Mouse (Mus musculus) liver, postnatal 0 days (tissue): ENCODE data around the gene Rprd1b. TPM values are rescaled to one million over a fixed set of nuclear protein-coding genes. Genes with fewer than 3 reads are reported as not detected.
A peak's percentile ranks its signal among the peaks of the same experiment; 100 is the strongest.

ENCODE experiments used
- ATAC-seq: fragments of 200-750 bp; cut with Nextera tagmentation; 2 replicates; pipeline ENCODE4 v1.8.0; 2017; ENCODE audit warnings: mild to moderate bottlenecking, moderate library complexity
- DNase-seq: peaks from one replicate; pipeline ENCODE4 v3.0.0-alpha.2; 2016
- H3K27ac ChIP-seq: fragments of 300-500 bp; sonication (generic); 2 replicates; pipeline ENCODE4 v1.5.1; 2014; ENCODE audit warnings: antibody characterized with exemption, moderate library complexity, mild to moderate bottlenecking, low read depth
- H3K27me3 ChIP-seq: fragments of 300-500 bp; sonication (generic); 2 replicates; pipeline ENCODE4 v1.6.1; 2014; ENCODE audit warnings: low read length, control low read depth, mixed read lengths; ENCODE audit not compliant: insufficient read depth
- H3K36me3 ChIP-seq: fragments of 300-500 bp; sonication (generic); replicated peaks from 2 replicates; pipeline ENCODE4 v1.6.1; 2014; ENCODE audit warnings: mild to moderate bottlenecking, control low read depth, low read length, moderate library complexity, mixed read lengths; ENCODE audit not compliant: insufficient read depth
- H3K4me1 ChIP-seq: fragments of 300-500 bp; sonication (generic); 2 replicates; pipeline ENCODE4 v1.6.1; 2014; ENCODE audit warnings: antibody characterized with exemption, mild to moderate bottlenecking, control low read depth; ENCODE audit not compliant: insufficient read depth
- H3K4me2 ChIP-seq: fragments of 300-500 bp; sonication (generic); 2 replicates; pipeline ENCODE4 v1.6.1; 2014; ENCODE audit warnings: low read depth, mild to moderate bottlenecking, low read length, moderate library complexity, mixed read lengths
- H3K4me3 ChIP-seq: fragments of 300-500 bp; sonication (generic); 2 replicates; pipeline ENCODE4 v1.5.1; 2014; ENCODE audit warnings: low read depth, low read length
- H3K9ac ChIP-seq: fragments of 300-500 bp; sonication (generic); replicated peaks from 2 replicates; pipeline ENCODE4 v1.6.1; 2014; ENCODE audit warnings: mild to moderate bottlenecking, moderate library complexity
- H3K9me3 ChIP-seq: fragments of 300-500 bp; sonication (generic); 2 replicates; pipeline ENCODE4 v1.6.1; 2016; ENCODE audit warnings: mild to moderate bottlenecking, control low read depth, low read length, mixed read lengths
- CTCF ChIP-seq: sonication (generic); IDR thresholded peaks from 2 replicates; pipeline ENCODE4 v1.5.1; 2016; ENCODE audit warnings: antibody characterized with exemption, low read depth
- EP300 ChIP-seq: IDR thresholded peaks from 2 replicates; pipeline ENCODE4 v1.6.1; 2016; ENCODE audit warnings: antibody characterized with exemption, low read depth, mild to moderate bottlenecking
- WGBS: fragments of 180-500 bp; shearing (Covaris S2); extraction: QIAGEN DNeasy Blood & Tissue Kit; methylation state at CpG from one replicate; pipeline ENCODE4 v1.1.7; 2014; ENCODE audit not compliant: insufficient replicate concordance; 5-methylcytosine and 5-hydroxymethylcytosine counted together
- polyA plus RNA-seq: library from polyadenylated mRNA; unstranded; fragments of >200 nt; fragmentation: Nextera tagmentation; extraction: Ambion mirVana; gene quantifications from 2 replicates; pipeline ENCODE4 v1.2.1, GENCODE M21; 2015

Gene Rprd1b
- polyA plus RNA-seq, 1 experiment from 2014 or later = 17.4 TPM

- DNase-seq = peak; percentile 78
- WGBS = 32% methylated on average over 7 of the region's 7 CpGs
- H3K36me3 ChIP-seq = peaks cover 50% of the 10 kb centered on the region
- no peaks in the 10 kb centered on the region for H3K27me3 ChIP-seq
- H3K9me3 ChIP-seq = no peaks in the 10 kb centered on the region
- H3K4me3 ChIP-seq = peak overlapping the region; percentile 2; the same call in 1 of the 2 replicates
- peak overlapping the region; percentile 88 for H3K27ac ChIP-seq
- H3K9ac ChIP-seq = peak overlapping the region; percentile 44
- ATAC-seq = peak; percentile 82
- peaks cover 55% of the 10 kb centered on the region for H3K4me1 ChIP-seq
- TF ChIP-seq CTCF = no peak
- peak; percentile 97 for TF ChIP-seq EP300
- H3K4me2 ChIP-seq = peak overlapping the region; percentile 87
Observed at GRCm38 (mm10) chr2:158141690-158142440, 113.6 kb downstream of the Rprd1b start.

GRCm38 (mm10) chr2:158142981-158143380 is 114.7 kb downstream of the Rprd1b start:
- Histone ChIP-seq H3K36me3 (peaks cover 40% of the 10 kb centered on the region), H3K9ac (peak overlapping the region; percentile 49), H3K4me1 (peaks cover 53% of the 10 kb centered on the region), H3K27ac (peak overlapping the region; percentile 88; the same call in 1 of the 2 replicates), H3K9me3 (no peaks in the 10 kb centered on the region), H3K4me3 (peak overlapping the region; percentile 80), H3K4me2 (peak overlapping the region; percentile 87), H3K27me3 (no peaks in the 10 kb centered on the region)
- 77% methylated on average over 18 of the region's 18 CpGs for WGBS
- DNase-seq (no peak), ATAC-seq (no peak)
- TF ChIP-seq CTCF (no peak), EP300 (no peak)

DNA sequence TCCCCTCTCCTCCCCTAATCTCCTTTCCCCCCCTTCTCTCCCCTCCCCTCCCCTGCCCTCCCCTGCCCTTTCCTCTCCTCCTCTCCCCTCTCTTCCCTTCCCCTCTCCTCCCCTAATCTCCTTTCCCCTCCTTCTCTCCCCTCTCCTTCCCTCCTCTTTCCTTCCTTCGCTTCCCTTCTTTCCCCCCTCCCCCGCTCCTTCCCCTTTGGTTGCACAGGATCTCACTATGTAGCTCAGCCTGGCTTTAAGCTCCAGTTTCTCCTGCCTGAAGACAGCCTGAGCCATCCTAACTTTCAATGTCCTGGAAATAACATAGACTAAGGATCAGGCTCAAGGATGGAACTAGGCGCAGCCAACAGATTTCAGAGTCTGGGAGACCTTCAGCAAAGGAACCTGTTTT is 115.5 kb downstream of the Rprd1b start:
- ATAC-seq (no peak), DNase-seq (no peak)
- H3K27ac ChIP-seq = peak overlapping the region; percentile 88
- peak overlapping the region; percentile 87 for H3K4me2 ChIP-seq
- WGBS = 63% methylated on average over 3 of the region's 3 CpGs
- peaks cover 33% of the 10 kb centered on the region for H3K36me3 ChIP-seq
- TF ChIP-seq EP300 (no peak), CTCF (no peak)
- H3K9me3 ChIP-seq = no peaks in the 10 kb centered on the region
- peak overlapping the region; percentile 89; the same call in 1 of the 2 replicates for H3K9ac ChIP-seq
- no peaks in the 10 kb centered on the region for H3K27me3 ChIP-seq
- peaks cover 53% of the 10 kb centered on the region for H3K4me1 ChIP-seq
- peak overlapping the region; percentile 80 for H3K4me3 ChIP-seq

DNA sequence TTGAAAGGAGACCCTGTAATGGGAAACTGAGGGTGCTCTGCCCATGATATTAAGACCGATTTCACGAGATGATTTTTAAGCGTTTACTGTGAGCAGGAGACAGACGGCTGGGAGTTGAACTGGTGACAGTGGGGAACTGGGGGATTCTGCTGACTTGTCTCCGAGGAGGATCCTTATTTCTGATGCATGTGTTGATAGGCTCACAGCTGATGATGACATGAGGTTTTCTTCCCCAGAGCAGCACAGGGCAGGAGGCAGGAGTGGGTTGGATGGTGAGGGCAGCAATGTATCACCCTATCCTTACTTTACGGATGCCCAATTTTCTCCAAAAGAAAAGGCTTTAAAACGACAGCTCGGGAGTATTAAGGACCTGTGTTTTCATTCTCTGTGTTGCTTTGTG is 116.0 kb downstream of the Rprd1b start:
- Histone ChIP-seq H3K4me3 (peak overlapping the region; percentile 80), H3K9me3 (no peaks in the 10 kb centered on the region), H3K4me1 (peaks cover 53% of the 10 kb centered on the region), H3K27ac (peak overlapping the region; percentile 88), H3K4me2 (peak overlapping the region; percentile 87), H3K9ac (peak overlapping the region; percentile 89), H3K27me3 (no peaks in the 10 kb centered on the region), H3K36me3 (peaks cover 28% of the 10 kb centered on the region)
- WGBS = 51% methylated on average over 8 of the region's 8 CpGs
- ATAC-seq (no peak), DNase-seq (no peak)
- no peak for TF ChIP-seq EP300
- no peak for TF ChIP-seq CTCF

GRCm38 (mm10) chr2:158144750-158145527 is 116.6 kb downstream of the Rprd1b start:
- peak overlapping the region; percentile 80 for H3K4me3 ChIP-seq
- peak overlapping the region; percentile 87 for H3K4me2 ChIP-seq
- peaks cover 53% of the 10 kb centered on the region for H3K4me1 ChIP-seq
- DNase-seq = no peak
- WGBS = 61% methylated on average over 6 of the region's 6 CpGs
- H3K9me3 ChIP-seq = no peaks in the 10 kb centered on the region
- no peak for TF ChIP-seq EP300
- TF ChIP-seq CTCF = no peak
- H3K27ac ChIP-seq = peak overlapping the region; percentile 88
- H3K9ac ChIP-seq = peak overlapping the region; percentile 89
- ATAC-seq = no peak
- H3K27me3 ChIP-seq = no peaks in the 10 kb centered on the region
- peaks cover 21% of the 10 kb centered on the region for H3K36me3 ChIP-seq

GRCm38 (mm10) chr2:158145528-158146065 is 117.3 kb downstream of the Rprd1b start:
- Histone ChIP-seq H3K36me3 (peaks cover 16% of the 10 kb centered on the region), H3K27me3 (no peaks in the 10 kb centered on the region), H3K4me3 (peak overlapping the region; percentile 80), H3K9ac (peak overlapping the region; percentile 89), H3K9me3 (no peaks in the 10 kb centered on the region), H3K4me2 (peak overlapping the region; percentile 87), H3K4me1 (peaks cover 50% of the 10 kb centered on the region), H3K27ac (peak overlapping the region; percentile 88)
- TF ChIP-seq CTCF (no peak), EP300 (no peak)
- DNase-seq = no peak
- peak; percentile 14; the same call in 1 of the 2 replicates for ATAC-seq
- WGBS = 50% methylated on average over 5 of the region's 5 CpGs
